Mouse (Mus musculus) limb, embryonic 14.5 days (tissue): ENCODE results near the gene Asb12. TPM values are rescaled to one million over a fixed set of nuclear protein-coding genes. Genes with fewer than 3 reads are reported as not detected.

Source experiments
- ATAC-seq: fragments of 200-750 bp; cut with Nextera tagmentation; 2 replicates; pipeline ENCODE4 v1.8.0; 2017; ENCODE audit warnings: low read depth, moderate number of reproducible peaks, moderate TSS enrichment; ENCODE audit not compliant: low FRiP score
- DNase-seq: peaks from one replicate; pipeline ENCODE4 v3.0.0-alpha.2; 2015; ENCODE audit warnings: low spot score
- H3K27ac ChIP-seq: fragments of 300-500 bp; sonication (generic); replicated peaks from 2 replicates; pipeline ENCODE4 v1.5.1; 2014; ENCODE audit warnings: low read depth, mild to moderate bottlenecking, low read length, moderate library complexity, mixed read lengths
- H3K27me3 ChIP-seq: fragments of 300-500 bp; sonication (generic); 2 replicates; pipeline ENCODE4 v1.6.1; 2014; ENCODE audit warnings: low read length, mixed read lengths; ENCODE audit not compliant: control insufficient read depth, insufficient read depth
- H3K36me3 ChIP-seq: fragments of 300-500 bp; sonication (generic); 2 replicates; pipeline ENCODE4 v1.6.1; 2014; ENCODE audit warnings: mild to moderate bottlenecking, low read length, moderate library complexity, mixed read lengths; ENCODE audit not compliant: control insufficient read depth, insufficient read depth
- H3K4me1 ChIP-seq: fragments of 300-500 bp; sonication (generic); 2 replicates; pipeline ENCODE4 v1.6.1; 2014; ENCODE audit warnings: antibody characterized with exemption, low read length, mixed read lengths; ENCODE audit not compliant: control insufficient read depth, insufficient read depth
- H3K4me2 ChIP-seq: fragments of 300-500 bp; sonication (generic); replicated peaks from 2 replicates; pipeline ENCODE4 v1.6.1; 2014; ENCODE audit warnings: low read depth, mild to moderate bottlenecking, low read length, moderate library complexity; ENCODE audit not compliant: severe bottlenecking
- H3K4me3 ChIP-seq: fragments of 300-500 bp; sonication (generic); replicated peaks from 2 replicates; pipeline ENCODE4 v1.5.1; 2014; ENCODE audit warnings: low read length
- H3K9ac ChIP-seq: fragments of 300-500 bp; sonication (generic); 2 replicates; pipeline ENCODE4 v1.6.1; 2014; ENCODE audit warnings: mild to moderate bottlenecking, low read depth, low read length, moderate library complexity; ENCODE audit not compliant: severe bottlenecking
- H3K9me3 ChIP-seq: fragments of 300-500 bp; sonication (generic); 2 replicates; pipeline ENCODE4 v1.6.1; 2016; ENCODE audit warnings: low read length; ENCODE audit not compliant: control insufficient read depth
- POLR2A ChIP-seq: fragments of 200-500 bp; IDR thresholded peaks from 2 replicates; pipeline ENCODE4 v1.8.0; 2012; ENCODE audit warnings: inconsistent platforms, mild to moderate bottlenecking, moderate library complexity, borderline replicate concordance; ENCODE audit not compliant: insufficient read depth, insufficient read length; ENCODE audit errors: extremely low read depth
- WGBS: fragments of 180-500 bp; shearing (Covaris S2); extraction: QIAGEN DNeasy Blood & Tissue Kit; methylation state at CpG from one replicate; pipeline ENCODE4 v1.1.7; 2014; 5-methylcytosine and 5-hydroxymethylcytosine counted together
- polyA plus RNA-seq, 2 experiments: library from polyadenylated mRNA; depleted of rRNA in 1 of 2; stranded (reverse) in 1 of 2; unstranded in 1 of 2; fragments of >200 nt; fragmentation: Nextera tagmentation in 1 of 2; extraction: Ambion mirVana in 1 of 2; gene quantifications; 2 replicates each; pipeline versions ENCODE4 v1.2.1 to v1.2.3; 2012 to 2014

Gene Asb12
- polyA plus RNA-seq, 2 experiments: 0.06 TPM; not detected in 1

GRCm38 (mm10) chrX:95457166-95457565 is 100.6 kb downstream of the Asb12 start:
- no peaks in the 10 kb centered on the region for H3K9me3 ChIP-seq
- no peak for TF ChIP-seq POLR2A
- ATAC-seq (no peak), DNase-seq (no peak)
- H3K9ac ChIP-seq: no peak overlapping the region
- no peak overlapping the region for H3K27ac ChIP-seq
- H3K4me3 ChIP-seq: no peak overlapping the region
- no peak overlapping the region for H3K4me2 ChIP-seq
- no peaks in the 10 kb centered on the region for H3K4me1 ChIP-seq
- H3K27me3 ChIP-seq: no peaks in the 10 kb centered on the region
- 69% methylated on average over 3 of the region's 3 CpGs for WGBS
- H3K36me3 ChIP-seq: no peaks in the 10 kb centered on the region

DNA sequence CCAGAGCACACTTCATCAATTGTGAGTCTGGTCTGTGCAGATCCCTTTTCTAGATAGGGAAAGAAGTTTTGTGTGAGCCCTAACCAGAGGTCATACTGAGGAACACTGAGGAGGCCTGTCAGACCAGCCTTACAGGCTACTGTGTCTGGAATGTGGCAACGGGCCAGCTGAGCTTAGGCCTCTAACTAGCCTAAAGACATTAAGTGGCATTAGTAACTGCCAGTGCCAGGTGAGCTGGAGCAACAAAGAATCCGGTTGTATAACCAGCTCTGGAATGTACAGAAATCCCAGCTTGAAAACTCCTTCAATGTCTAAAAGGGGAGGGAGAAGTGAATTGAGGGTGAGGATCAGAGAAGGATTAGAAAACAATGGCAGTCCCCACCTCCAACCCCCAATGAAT is 111.9 kb downstream of the Asb12 start:
- ATAC-seq (no peak), DNase-seq (peak; percentile 8)
- TF ChIP-seq POLR2A: no peak
- 0 out of 2 replicates have a peak, but pooled peaks cover 2% of the 10 kb centered on the region for H3K4me1 ChIP-seq
- H3K36me3 ChIP-seq: no peaks in the 10 kb centered on the region
- H3K9me3 ChIP-seq: no peaks in the 10 kb centered on the region
- H3K4me2 ChIP-seq: no peak overlapping the region
- H3K9ac ChIP-seq: no peak overlapping the region
- WGBS: 50% methylated on average over 2 of the region's 2 CpGs
- H3K27ac ChIP-seq: no peak overlapping the region
- H3K4me3 ChIP-seq: no peak overlapping the region
- H3K27me3 ChIP-seq: no peaks in the 10 kb centered on the region

- ATAC-seq (no peak), DNase-seq (no peak)
- H3K36me3 ChIP-seq: no peaks in the 10 kb centered on the region
- H3K4me3 ChIP-seq: peak overlapping the region; percentile 56
- peak overlapping the region; percentile 42 for H3K4me2 ChIP-seq
- H3K27me3 ChIP-seq: no peaks in the 10 kb centered on the region
- no peaks in the 10 kb centered on the region for H3K9me3 ChIP-seq
- H3K27ac ChIP-seq: 0 out of 2 replicates have a peak overlapping the region, but pooled peaks have one; percentile 19
- no peak for TF ChIP-seq POLR2A
- H3K4me1 ChIP-seq: 0 out of 2 replicates have a peak, but pooled peaks cover 2% of the 10 kb centered on the region
- peak overlapping the region; percentile 41 for H3K9ac ChIP-seq
- WGBS: 34% methylated on average over 3 of the region's 3 CpGs
These were observed 112.6 kb downstream of the Asb12 start for GRCm38 (mm10) chrX:95445141-95445540.

DNA sequence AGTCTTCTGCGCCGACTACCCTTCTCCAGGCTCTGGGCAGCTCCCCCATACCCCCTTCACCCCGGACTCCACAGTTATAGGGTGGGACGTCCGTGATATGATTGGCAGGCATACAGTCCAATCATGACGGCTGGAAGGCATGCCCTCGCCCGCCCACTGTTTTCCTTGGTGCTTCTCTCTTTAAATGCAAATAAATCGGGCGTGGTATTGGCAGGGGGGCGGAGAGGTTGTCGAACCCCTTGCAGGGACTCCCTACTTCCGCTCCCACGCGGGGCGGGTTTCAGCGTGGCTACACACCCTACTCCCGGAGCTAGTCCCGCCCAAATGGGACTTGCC is 113.0 kb downstream of the Asb12 start, which contains the start of gene Amer1:
Gene Amer1, minus strand, starts transcription at position 97 of the 336 bp plus-strand sequence.
- H3K4me1 ChIP-seq: 0 out of 2 replicates have a peak, but pooled peaks cover 2% of the 10 kb centered on the region
- TF ChIP-seq POLR2A: no peak
- H3K27ac ChIP-seq: peak within 1 kb of the TSS; percentile 76
- no peaks in the 10 kb centered on the region for H3K36me3 ChIP-seq
- H3K4me3 ChIP-seq: peak within 1 kb of the TSS; percentile 56
- 23% methylated on average over 19 of the region's 19 CpGs for WGBS
- ATAC-seq (peak; percentile 97), DNase-seq (peak; percentile 93)
- H3K9ac ChIP-seq: peak within 1 kb of the TSS; percentile 53
- no peaks in the 10 kb centered on the region for H3K9me3 ChIP-seq
- H3K27me3 ChIP-seq: no peaks in the 10 kb centered on the region
- H3K4me2 ChIP-seq: peak within 1 kb of the TSS; percentile 56

DNA sequence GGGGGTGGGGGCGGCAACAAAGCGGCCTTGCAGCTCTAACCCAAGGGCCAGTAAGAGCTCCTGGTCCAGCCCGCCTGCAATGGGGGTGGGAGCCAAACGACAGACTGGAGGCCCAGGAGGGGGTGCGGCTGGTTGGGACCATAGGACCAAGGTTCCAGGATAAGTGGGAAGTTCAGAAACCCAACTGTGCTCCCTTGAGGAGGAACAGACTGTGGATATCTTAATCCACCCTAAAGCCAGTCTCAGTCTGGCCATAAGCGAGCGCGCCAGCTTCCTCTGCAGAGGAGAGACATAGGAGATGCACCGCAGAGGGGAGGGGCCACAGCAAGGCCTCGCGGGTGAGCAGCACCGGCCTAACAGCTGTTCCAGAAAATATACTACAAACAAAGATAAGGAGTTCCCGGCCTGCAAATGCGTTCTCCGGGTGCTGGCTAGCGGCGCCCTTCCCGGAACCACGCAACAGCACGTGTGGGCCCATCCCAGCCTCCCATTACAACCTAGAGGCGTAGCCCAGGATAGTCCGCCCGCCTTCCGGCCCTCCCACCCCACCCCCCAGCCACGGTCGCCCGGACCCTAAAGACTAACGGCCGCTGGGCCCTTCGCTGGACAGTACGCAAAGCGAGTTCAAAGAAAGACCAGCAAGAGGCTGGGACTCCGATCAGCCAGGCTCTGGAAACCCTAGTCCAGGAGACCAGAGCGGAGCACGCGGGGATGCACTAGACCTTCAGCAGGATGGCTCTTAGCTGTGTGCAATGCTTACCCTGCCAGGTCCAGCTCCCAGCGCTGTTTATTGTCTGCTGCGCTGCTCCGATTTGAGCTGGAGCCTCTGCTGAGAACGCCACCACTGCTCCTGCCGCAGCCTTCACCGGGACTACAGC is 113.7 kb downstream of the Asb12 start:
- H3K4me2 ChIP-seq: peak overlapping the region; percentile 56
- peak overlapping the region; percentile 76 for H3K27ac ChIP-seq
- ATAC-seq: peak; percentile 78
- DNase-seq: peak; percentile 8
- TF ChIP-seq POLR2A: no peak
- H3K27me3 ChIP-seq: no peaks in the 10 kb centered on the region
- no peaks in the 10 kb centered on the region for H3K36me3 ChIP-seq
- no peaks in the 10 kb centered on the region for H3K9me3 ChIP-seq
- 19% methylated on average over 39 of the region's 42 CpGs for WGBS
- peak overlapping the region; percentile 56 for H3K4me3 ChIP-seq
- H3K9ac ChIP-seq: peak overlapping the region; percentile 53
- 0 out of 2 replicates have a peak, but pooled peaks cover 2% of the 10 kb centered on the region for H3K4me1 ChIP-seq
